Mouse (Mus musculus) stomach, embryonic 14.5 days (tissue): ENCODE results near the gene Rims1. TPM values are rescaled to one million over a fixed set of nuclear protein-coding genes. Genes with fewer than 3 reads are reported as not detected.
A peak's percentile ranks its signal among the peaks of the same experiment; 100 is the strongest.

ENCODE experiments used
- ATAC-seq: fragments of 200-750 bp; cut with Nextera tagmentation; 2 replicates; pipeline ENCODE4 v1.8.0; 2017; ENCODE audit warnings: low read depth, moderate TSS enrichment; ENCODE audit not compliant: insufficient number of reproducible peaks, insufficient read depth, low FRiP score
- H3K27ac ChIP-seq: fragments of 300-500 bp; sonication (generic); 2 replicates; pipeline ENCODE4 v1.5.1; 2014; ENCODE audit warnings: mild to moderate bottlenecking, low read length, moderate library complexity, mixed read lengths
- H3K27me3 ChIP-seq: fragments of 300-500 bp; sonication (generic); 2 replicates; pipeline ENCODE4 v1.6.1; 2014; ENCODE audit warnings: low read length, control low read depth, mixed read lengths; ENCODE audit not compliant: control insufficient read depth, insufficient read depth
- H3K36me3 ChIP-seq: fragments of 300-500 bp; sonication (generic); 2 replicates; pipeline ENCODE4 v1.6.1; 2014; ENCODE audit warnings: mild to moderate bottlenecking, control low read depth, low read length, moderate library complexity, mixed read lengths; ENCODE audit not compliant: control insufficient read depth, insufficient read depth
- H3K4me1 ChIP-seq: fragments of 300-500 bp; sonication (generic); 2 replicates; pipeline ENCODE4 v1.6.1; 2014; ENCODE audit warnings: low read length, control low read depth, mixed read lengths; ENCODE audit not compliant: control insufficient read depth, insufficient read depth
- H3K4me2 ChIP-seq: fragments of 300-500 bp; sonication (generic); replicated peaks from 2 replicates; pipeline ENCODE4 v1.6.1; 2014; ENCODE audit warnings: low read depth, low read length, control low read depth
- H3K4me3 ChIP-seq: fragments of 300-500 bp; sonication (generic); 2 replicates; pipeline ENCODE4 v1.5.1; 2014; ENCODE audit warnings: low read depth, low read length, control low read depth
- H3K9ac ChIP-seq: fragments of 300-500 bp; sonication (generic); replicated peaks from 2 replicates; pipeline ENCODE4 v1.6.1; 2014; ENCODE audit warnings: low read depth, mild to moderate bottlenecking, control low read depth, low read length, moderate library complexity, mixed read lengths
- H3K9me3 ChIP-seq: fragments of 300-500 bp; sonication (generic); 2 replicates; pipeline ENCODE4 v1.6.1; 2016; ENCODE audit warnings: low read depth, low read length, control low read depth; ENCODE audit not compliant: control insufficient read depth
- WGBS: fragments of 180-500 bp; shearing (Covaris S2); extraction: QIAGEN DNeasy Blood & Tissue Kit; methylation state at CpG from one replicate; pipeline ENCODE4 v1.1.7; 2014; 5-methylcytosine and 5-hydroxymethylcytosine counted together
- polyA plus RNA-seq: library from polyadenylated mRNA; unstranded; fragments of >200 nt; fragmentation: Nextera tagmentation; extraction: Ambion mirVana; gene quantifications from 2 replicates; pipeline ENCODE4 v1.2.1, GENCODE M21; 2014

Gene Rims1
- polyA plus RNA-seq, 1 experiment from 2014 or later, result 9.3 TPM

DNA sequence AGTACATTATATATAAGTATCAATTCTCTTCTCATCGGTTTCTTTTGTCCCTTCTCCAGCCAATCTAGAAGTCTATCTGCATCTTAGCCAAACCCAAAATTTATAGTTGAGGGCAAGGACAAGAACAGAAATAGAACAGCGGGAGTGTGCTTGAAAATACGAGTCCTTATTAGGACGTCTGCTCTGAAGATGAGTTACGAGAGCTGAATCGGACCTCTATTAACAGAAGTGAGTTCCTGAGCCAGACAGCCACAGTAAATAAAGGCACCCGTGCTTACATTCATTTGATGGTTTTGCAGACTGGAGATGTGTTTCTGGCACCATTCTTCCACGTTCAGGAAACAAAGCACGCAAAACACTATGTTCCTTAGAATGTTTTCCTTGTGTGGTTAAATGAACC lies 466.9 kb downstream of the Rims1 start:
- Histone ChIP-seq H3K36me3 (no peaks in the 10 kb centered on the region), H3K9ac (no peak overlapping the region), H3K9me3 (no peaks in the 10 kb centered on the region), H3K4me1 (no peaks in the 10 kb centered on the region), H3K4me3 (no peak overlapping the region), H3K27ac (no peak overlapping the region), H3K27me3 (no peaks in the 10 kb centered on the region), H3K4me2 (no peak overlapping the region)
- WGBS, result 52% methylated on average over 9 of the region's 9 CpGs
- 0 out of 2 replicates have a peak, but pooled peaks have one; percentile 18 for ATAC-seq

- 61% methylated on average over 6 of the region's 6 CpGs for WGBS
- ATAC-seq, result no peak
- no peak overlapping the region for H3K27ac ChIP-seq
- H3K4me2 ChIP-seq, result no peak overlapping the region
- H3K9ac ChIP-seq, result no peak overlapping the region
- H3K4me3 ChIP-seq, result no peak overlapping the region
- no peaks in the 10 kb centered on the region for H3K4me1 ChIP-seq
- H3K36me3 ChIP-seq, result no peaks in the 10 kb centered on the region
- no peaks in the 10 kb centered on the region for H3K27me3 ChIP-seq
- no peaks in the 10 kb centered on the region for H3K9me3 ChIP-seq
Measured at GRCm38 (mm10) chr1:22320941-22321676, 484.7 kb downstream of the Rims1 start.

- Histone ChIP-seq H3K9me3 (no peaks in the 10 kb centered on the region), H3K4me2 (no peak overlapping the region), H3K9ac (no peak overlapping the region), H3K27me3 (no peaks in the 10 kb centered on the region), H3K27ac (no peak overlapping the region; the same call in 1 of the 2 replicates), H3K36me3 (no peaks in the 10 kb centered on the region), H3K4me3 (no peak overlapping the region), H3K4me1 (no peaks in the 10 kb centered on the region)
- WGBS, result 24% methylated on average over 2 of the region's 2 CpGs
- no peak for ATAC-seq
Measured at GRCm38 (mm10) chr1:22315537-22315936, 490.3 kb downstream of the Rims1 start.

DNA sequence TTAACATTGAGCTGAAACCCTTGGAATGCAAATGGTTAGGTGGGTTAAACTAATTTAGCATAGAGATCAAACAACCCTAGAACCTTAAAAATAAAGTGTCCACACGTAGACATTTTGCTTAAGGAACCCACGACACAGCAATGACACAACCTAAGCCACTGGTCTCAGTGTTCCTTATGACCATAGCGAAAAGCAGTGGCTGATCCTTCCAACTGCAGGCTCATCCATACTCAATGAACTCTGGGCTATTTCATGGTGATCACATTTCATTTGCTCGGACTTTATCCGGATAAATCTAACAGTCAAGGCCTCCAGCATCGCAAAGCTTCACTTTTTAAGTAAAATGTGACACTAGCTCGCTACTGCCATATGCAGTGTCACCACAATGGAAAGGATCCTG lies 494.3 kb downstream of the Rims1 start:
- no peak overlapping the region for H3K27ac ChIP-seq
- WGBS, result 84% methylated on average over 7 of the region's 7 CpGs
- no peak overlapping the region for H3K4me2 ChIP-seq
- H3K36me3 ChIP-seq, result no peaks in the 10 kb centered on the region
- H3K9ac ChIP-seq, result no peak overlapping the region
- no peaks in the 10 kb centered on the region for H3K9me3 ChIP-seq
- no peak overlapping the region for H3K4me3 ChIP-seq
- H3K27me3 ChIP-seq, result no peaks in the 10 kb centered on the region
- no peaks in the 10 kb centered on the region for H3K4me1 ChIP-seq
- ATAC-seq, result no peak

- Histone ChIP-seq H3K9ac (no peak overlapping the region), H3K4me1 (no peaks in the 10 kb centered on the region), H3K4me2 (no peak overlapping the region), H3K4me3 (no peak overlapping the region), H3K27ac (no peak overlapping the region), H3K36me3 (no peaks in the 10 kb centered on the region), H3K9me3 (no peaks in the 10 kb centered on the region), H3K27me3 (no peaks in the 10 kb centered on the region)
- WGBS, result 73% methylated on average over 5 of the region's 5 CpGs
- no peak for ATAC-seq
Measured at GRCm38 (mm10) chr1:22306519-22306918, 499.3 kb downstream of the Rims1 start.

- Histone ChIP-seq H3K4me1 (no peaks in the 10 kb centered on the region), H3K36me3 (no peaks in the 10 kb centered on the region), H3K27ac (no peak overlapping the region), H3K9ac (no peak overlapping the region), H3K4me3 (no peak overlapping the region), H3K4me2 (no peak overlapping the region), H3K27me3 (no peaks in the 10 kb centered on the region), H3K9me3 (no peaks in the 10 kb centered on the region)
- ATAC-seq, result no peak
- 52% methylated on average over 1 of the region's 1 CpGs for WGBS
Measured at GRCm38 (mm10) chr1:22305932-22306331, 499.9 kb downstream of the Rims1 start.

- Histone ChIP-seq H3K36me3 (no peaks in the 10 kb centered on the region), H3K9me3 (no peaks in the 10 kb centered on the region), H3K4me3 (no peak overlapping the region), H3K9ac (no peak overlapping the region), H3K4me2 (no peak overlapping the region), H3K27me3 (no peaks in the 10 kb centered on the region), H3K27ac (no peak overlapping the region), H3K4me1 (no peaks in the 10 kb centered on the region)
- ATAC-seq, result no peak
- 25% methylated on average over 3 of the region's 3 CpGs for WGBS
Measured at GRCm38 (mm10) chr1:22293953-22294352, 511.8 kb downstream of the Rims1 start.

DNA sequence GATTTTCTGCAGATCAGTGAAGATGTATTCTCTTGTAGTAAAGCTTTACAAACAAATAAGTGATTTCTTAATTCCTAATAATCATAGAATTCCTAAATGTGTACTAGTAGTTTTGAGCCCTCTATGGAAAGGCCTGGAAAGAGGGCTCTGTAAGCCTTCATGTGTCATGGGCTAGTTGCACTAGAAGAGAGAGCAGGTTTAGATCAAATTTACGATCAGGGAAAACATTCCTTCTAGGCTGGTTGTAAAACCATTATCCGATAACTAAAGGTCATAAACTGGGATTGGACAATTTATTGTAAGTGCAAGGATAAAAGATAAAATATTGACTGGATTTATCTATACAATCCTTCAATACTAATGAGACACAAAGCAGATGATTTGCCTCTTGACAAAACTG lies 512.5 kb downstream of the Rims1 start:
- Histone ChIP-seq H3K9me3 (no peaks in the 10 kb centered on the region), H3K4me3 (no peak overlapping the region), H3K36me3 (no peaks in the 10 kb centered on the region), H3K27me3 (no peaks in the 10 kb centered on the region), H3K27ac (no peak overlapping the region), H3K9ac (no peak overlapping the region), H3K4me1 (no peaks in the 10 kb centered on the region), H3K4me2 (no peak overlapping the region)
- ATAC-seq, result no peak
- WGBS, result 45% methylated on average over 2 of the region's 2 CpGs

GRCm38 (mm10) chr1:22286807-22287206 lies 519.0 kb downstream of the Rims1 start:
- Histone ChIP-seq H3K4me2 (no peak overlapping the region), H3K4me1 (no peaks in the 10 kb centered on the region), H3K27me3 (no peaks in the 10 kb centered on the region), H3K9me3 (no peaks in the 10 kb centered on the region), H3K27ac (no peak overlapping the region), H3K9ac (no peak overlapping the region), H3K4me3 (no peak overlapping the region), H3K36me3 (no peaks in the 10 kb centered on the region)
- 80% methylated on average over 2 of the region's 2 CpGs for WGBS
- ATAC-seq, result no peak
